Mouse (Mus musculus) E14TG2a.4 (cell line): ENCODE results near the gene Adgrl1.
A peak's percentile ranks its signal among the peaks of the same experiment; 100 is the strongest.

Experiments
- H3K27me3 ChIP-seq: 2 replicates; pipeline ENCODE4 v1.6.1; 2014; ENCODE audit warnings: low read length, control low read depth; ENCODE audit not compliant: insufficient read depth
- H3K36me3 ChIP-seq: 2 replicates; pipeline ENCODE4 v1.6.1; 2014; ENCODE audit warnings: low read length, control low read depth; ENCODE audit not compliant: insufficient read depth
- H3K4me1 ChIP-seq: replicated peaks from 2 replicates; pipeline ENCODE4 v1.6.1; 2014; ENCODE audit warnings: low read depth, low read length, control low read depth
- H3K4me3 ChIP-seq: replicated peaks from 2 replicates; pipeline ENCODE4 v1.5.1; 2014; ENCODE audit warnings: mild to moderate bottlenecking, low read length
- H3K9me3 ChIP-seq: 2 replicates; pipeline ENCODE4 v1.6.1; 2014; ENCODE audit warnings: low read length, control low read depth
- CTCF ChIP-seq: conservative IDR thresholded peaks from 2 replicates; pipeline ENCODE4 v1.5.1; 2014; ENCODE audit warnings: low read length
- NANOG ChIP-seq: IDR thresholded peaks from 2 replicates; pipeline ENCODE4 v1.6.1; 2014; ENCODE audit warnings: borderline replicate concordance, low read length, mixed read lengths
- POU5F1 ChIP-seq: IDR thresholded peaks from 2 replicates; pipeline ENCODE4 v1.6.1; 2014; ENCODE audit warnings: low read length, borderline replicate concordance

Gene Adgrl1

DNA sequence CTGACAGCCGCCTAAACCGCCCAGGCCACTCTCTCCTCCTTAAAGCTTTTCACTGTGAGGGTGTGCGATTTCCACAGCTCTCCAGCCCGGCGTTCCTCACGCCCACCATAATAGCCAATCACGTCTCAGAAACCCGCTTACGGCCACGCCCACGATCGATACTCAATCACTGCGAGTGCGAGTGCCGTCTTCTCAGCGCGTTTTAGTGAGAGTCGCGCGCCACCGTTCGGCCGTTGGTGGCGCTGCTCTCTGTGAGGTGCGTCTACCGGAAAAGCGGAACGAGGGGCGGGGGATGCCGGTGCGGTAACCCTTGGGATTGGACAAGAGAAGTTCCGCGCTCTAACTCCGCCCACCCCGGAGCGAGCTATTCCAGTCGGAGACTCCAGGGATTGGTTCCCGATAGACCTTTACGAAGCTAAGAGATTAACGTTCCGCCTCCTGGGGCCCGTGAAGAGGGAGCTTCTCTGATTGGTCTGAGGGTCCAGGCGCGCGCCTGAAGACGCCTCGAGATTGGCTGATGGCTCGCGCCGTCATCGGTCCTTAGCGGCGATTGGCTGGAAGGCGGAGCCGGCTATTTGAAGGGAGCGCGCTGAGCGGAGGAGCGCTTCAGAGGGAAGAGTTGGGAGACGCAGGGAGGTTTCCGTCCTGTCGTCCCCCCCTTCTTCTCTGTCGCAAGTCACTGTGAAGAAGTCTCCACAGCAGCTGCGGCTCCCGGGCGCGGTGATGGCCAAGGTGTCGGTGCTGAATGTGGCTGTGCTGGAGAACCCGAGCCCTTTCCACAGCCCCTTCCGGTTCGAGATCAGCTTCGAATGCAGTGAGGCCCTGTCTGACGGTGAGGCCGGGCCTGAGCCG, 55.4 kb downstream of the Adgrl1 start, which contains the start of the genes Gm10644 and Asf1b:
TSS of gene Gm10644 (minus strand) at position 100 of the 852 bp plus-strand sequence.
TSS of gene Asf1b (plus strand) at position 402 of the 852 bp plus-strand sequence.
- Histone ChIP-seq H3K27me3 (no peaks in the 10 kb centered on the region; the same call in 1 of the 2 replicates), H3K36me3 (peaks cover 24% of the 10 kb centered on the region), H3K4me3 (peak within 1 kb of the TSS; percentile 92), H3K9me3 (no peaks in the 10 kb centered on the region), H3K4me1 (peaks cover 24% of the 10 kb centered on the region)
- peak; percentile 25; the same call in 1 of the 2 replicates for TF ChIP-seq CTCF
- TF ChIP-seq POU5F1 = no peak

- H3K9me3 ChIP-seq = no peaks in the 10 kb centered on the region
- peak overlapping the region; percentile 92 for H3K4me3 ChIP-seq
Observed at GRCm38 (mm10) chr8:83955958-83956218, 56.0 kb downstream of the Adgrl1 start.

DNA sequence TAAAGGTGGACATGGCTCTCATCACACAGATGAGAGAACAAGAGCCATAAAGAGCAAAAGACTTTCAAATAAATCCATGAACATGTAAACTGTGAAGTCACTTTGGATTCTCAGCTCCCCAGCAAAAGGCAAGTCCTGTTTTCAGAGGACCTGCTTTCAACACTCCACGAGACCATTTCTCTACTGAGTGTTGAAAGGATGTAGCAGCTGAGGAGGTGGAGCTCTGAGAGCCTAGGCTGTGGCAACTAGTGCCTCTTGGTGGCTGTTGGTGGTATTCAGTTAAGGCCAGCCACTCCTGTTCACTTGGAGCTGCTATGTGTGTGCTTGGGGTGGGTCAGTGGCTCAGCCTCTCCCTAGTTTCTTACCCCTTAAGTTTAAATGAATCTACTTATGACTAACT, 56.9 kb downstream of the Adgrl1 start:
- no peaks in the 10 kb centered on the region for H3K9me3 ChIP-seq
- H3K27me3 ChIP-seq = no peaks in the 10 kb centered on the region; the same call in 1 of the 2 replicates
- H3K4me1 ChIP-seq = peaks cover 24% of the 10 kb centered on the region
- H3K4me3 ChIP-seq = peak overlapping the region; percentile 92
- H3K36me3 ChIP-seq = peaks cover 35% of the 10 kb centered on the region
- TF ChIP-seq POU5F1 = no peak
- no peak for TF ChIP-seq NANOG
- TF ChIP-seq CTCF = no peak

More at GRCm38 (mm10) chr8:83955958-83956218, 56.0 kb downstream of the Adgrl1 start:
- TF ChIP-seq NANOG (no peak), CTCF (no peak), POU5F1 (no peak)
- Histone ChIP-seq H3K27me3 (no peaks in the 10 kb centered on the region; the same call in 1 of the 2 replicates), H3K36me3 (peaks cover 26% of the 10 kb centered on the region), H3K4me1 (peaks cover 24% of the 10 kb centered on the region)

DNA sequence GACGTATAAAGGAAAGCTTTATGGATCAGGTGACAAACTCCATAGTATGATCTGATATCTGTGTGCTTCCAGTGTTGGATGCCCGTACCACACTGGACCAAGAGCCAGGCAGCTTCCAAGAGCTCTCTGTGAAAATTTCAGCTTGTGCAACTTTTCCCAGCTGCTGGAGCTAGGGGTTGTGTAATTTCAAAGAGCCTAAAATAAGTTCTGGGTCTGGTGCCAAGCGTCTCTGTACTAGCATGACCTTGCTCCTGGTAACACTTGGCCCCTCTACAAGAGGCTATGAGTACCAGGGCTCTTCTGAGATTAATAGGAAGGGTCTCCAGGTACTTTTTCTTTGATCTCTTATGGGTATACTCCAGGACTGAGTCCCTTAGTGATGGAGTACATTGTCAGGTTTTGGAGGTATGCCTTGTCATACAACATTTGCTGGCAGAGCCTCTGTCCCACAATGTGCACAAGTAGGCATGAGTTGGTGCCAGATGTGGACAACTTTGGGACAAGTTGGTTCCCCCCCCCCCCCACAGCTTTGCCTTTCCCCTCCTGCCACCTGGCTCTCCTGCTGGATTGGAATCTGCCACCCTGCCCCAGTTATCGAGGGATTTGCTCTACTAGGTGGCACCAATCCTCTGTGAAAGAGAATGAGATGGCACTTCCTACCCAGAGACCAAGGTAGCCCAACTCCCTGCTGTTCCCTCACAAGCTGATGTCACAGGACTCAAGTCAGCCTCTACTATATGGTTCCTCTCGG, 64.3 kb downstream of the Adgrl1 start:
- no peak overlapping the region for H3K4me3 ChIP-seq
- H3K9me3 ChIP-seq = no peaks in the 10 kb centered on the region
- peaks cover 88% of the 10 kb centered on the region for H3K36me3 ChIP-seq
- H3K4me1 ChIP-seq = peaks cover 3% of the 10 kb centered on the region; the same call in 1 of the 2 replicates
- no peaks in the 10 kb centered on the region for H3K27me3 ChIP-seq
- TF ChIP-seq CTCF (no peak), POU5F1 (no peak), NANOG (no peak)

GRCm38 (mm10) chr8:83967701-83968100, 67.8 kb downstream of the Adgrl1 start:
- H3K9me3 ChIP-seq = no peaks in the 10 kb centered on the region
- no peak overlapping the region for H3K4me3 ChIP-seq
- no peak for TF ChIP-seq NANOG
- TF ChIP-seq POU5F1 = no peak
- TF ChIP-seq CTCF = no peak
- H3K4me1 ChIP-seq = peaks cover 14% of the 10 kb centered on the region
- peaks cover 72% of the 10 kb centered on the region for H3K36me3 ChIP-seq
- no peaks in the 10 kb centered on the region for H3K27me3 ChIP-seq

DNA sequence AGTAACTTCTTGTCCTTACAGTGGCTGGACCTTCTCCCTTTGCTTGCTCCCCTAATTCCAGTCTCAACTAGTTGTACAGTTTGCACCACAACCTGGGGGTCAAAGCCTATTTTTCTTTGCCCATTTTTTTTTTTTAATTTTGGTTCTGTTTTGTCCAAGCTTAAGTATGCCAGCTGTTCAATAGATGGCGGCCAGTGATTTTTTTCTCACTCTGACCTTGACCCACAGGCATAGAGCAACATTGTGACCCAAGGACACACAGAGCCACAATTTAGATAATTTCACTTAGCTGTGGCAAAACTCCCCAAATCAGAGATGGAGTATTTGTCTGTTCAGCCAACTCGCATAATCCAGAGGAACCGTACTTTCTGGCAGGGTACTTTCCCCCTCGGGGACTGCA, 71.2 kb downstream of the Adgrl1 start:
- TF ChIP-seq NANOG (no peak), CTCF (no peak), POU5F1 (no peak)
- Histone ChIP-seq H3K4me3 (no peak overlapping the region), H3K4me1 (peaks cover 30% of the 10 kb centered on the region)

GRCm38 (mm10) chr8:83971661-83972060, 71.8 kb downstream of the Adgrl1 start:
- Histone ChIP-seq H3K36me3 (peaks cover 39% of the 10 kb centered on the region), H3K4me1 (peaks cover 30% of the 10 kb centered on the region)
- no peak for TF ChIP-seq NANOG

More for the DNA sequence above, 71.2 kb downstream of the Adgrl1 start:
- Histone ChIP-seq H3K9me3 (no peaks in the 10 kb centered on the region), H3K36me3 (peaks cover 43% of the 10 kb centered on the region), H3K27me3 (no peaks in the 10 kb centered on the region)

GRCm38 (mm10) chr8:83972150-83973120, 72.5 kb downstream of the Adgrl1 start, which contains the start of gene Prkaca:
Gene Prkaca, plus strand, starts transcription at chr8:83972993.
- peaks cover 36% of the 10 kb centered on the region for H3K4me1 ChIP-seq
- H3K36me3 ChIP-seq = peaks cover 31% of the 10 kb centered on the region
- H3K27me3 ChIP-seq = no peaks in the 10 kb centered on the region
- TF ChIP-seq NANOG = no peak
- no peak for TF ChIP-seq POU5F1
- TF ChIP-seq CTCF = no peak
- H3K4me3 ChIP-seq = peak within 1 kb of the TSS; percentile 90
- no peaks in the 10 kb centered on the region for H3K9me3 ChIP-seq

More at GRCm38 (mm10) chr8:83971661-83972060, 71.8 kb downstream of the Adgrl1 start:
- Histone ChIP-seq H3K9me3 (no peaks in the 10 kb centered on the region), H3K4me3 (peak overlapping the region; percentile 90), H3K27me3 (no peaks in the 10 kb centered on the region)
